Mouse (Mus musculus) testis, adult 2 months (tissue): ENCODE results near the gene Gdf11.

Source experiments
- CTCF ChIP-seq: fragments of 200-500 bp; IDR thresholded peaks from 2 replicates; pipeline ENCODE4 v1.5.1; 2012; ENCODE audit warnings: low read depth, mild to moderate bottlenecking, inconsistent platforms, low read length, moderate library complexity; ENCODE audit not compliant: control insufficient read depth, insufficient read depth, insufficient replicate concordance
- POLR2A ChIP-seq: fragments of 200-500 bp; IDR thresholded peaks from 2 replicates; pipeline ENCODE4 v1.6.1; 2012; ENCODE audit warnings: low read depth, mild to moderate bottlenecking, inconsistent platforms, low read length, moderate library complexity; ENCODE audit not compliant: control insufficient read depth

GRCm38 (mm10) chr10:128934997-128935787, 43.7 kb upstream of the Gdf11 start:
- TF ChIP-seq POLR2A (no peak), CTCF (no peak)
